Mouse (Mus musculus) liver, embryonic 14.5 days (tissue): Measurements from ENCODE around the gene A830031A19Rik.

ENCODE experiments used
- CTCF ChIP-seq: IDR thresholded peaks from 2 replicates; pipeline ENCODE4 v1.5.1; 2016; ENCODE audit warnings: antibody characterized with exemption, low read depth, control low read depth
- EP300 ChIP-seq: IDR thresholded peaks from 2 replicates; pipeline ENCODE4 v1.6.1; 2016; ENCODE audit warnings: antibody characterized with exemption, low read depth

DNA sequence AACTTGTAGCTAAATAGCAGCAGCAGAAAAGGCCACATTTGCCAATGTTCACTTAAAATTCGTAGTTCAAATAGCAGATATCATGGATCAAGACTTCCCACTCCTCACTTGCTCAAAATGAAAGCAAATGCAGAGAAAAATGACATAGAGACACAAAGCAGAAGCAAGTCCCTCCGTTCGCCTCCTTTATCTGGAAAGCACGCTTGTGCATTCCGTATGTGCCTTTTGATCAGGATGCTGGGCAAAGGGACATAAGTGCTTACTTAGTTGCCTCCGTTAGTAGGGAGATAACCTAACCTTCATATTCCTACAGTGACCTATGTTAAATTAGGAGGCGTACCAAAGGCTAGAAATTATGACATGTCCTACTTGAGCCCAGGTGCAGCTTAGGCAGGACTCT, 8.6 kb upstream of the A830031A19Rik start:
- no peak for TF ChIP-seq CTCF
- TF ChIP-seq EP300, result no peak
